Mouse (Mus musculus) brain, embryonic 14.5 days (tissue): ENCODE results near the gene Rnf41. TPM values are rescaled to one million over a fixed set of nuclear protein-coding genes. Genes with fewer than 3 reads are reported as not detected.

Experiments used
- DNase-seq: peaks from one replicate; pipeline ENCODE4 v3.0.0-alpha.2; 2011; ENCODE audit warnings: low read depth
- CTCF ChIP-seq: fragments of 200-500 bp; IDR thresholded peaks from 2 replicates; pipeline ENCODE4 v1.5.1; 2012; ENCODE audit warnings: inconsistent platforms, mild to moderate bottlenecking, moderate library complexity, borderline replicate concordance; ENCODE audit not compliant: insufficient read depth, insufficient read length; ENCODE audit errors: extremely low read depth
- POLR2A ChIP-seq: fragments of 200-500 bp; IDR thresholded peaks from 2 replicates; pipeline ENCODE4 v1.6.1; 2012; ENCODE audit warnings: mild to moderate bottlenecking, inconsistent platforms, borderline replicate concordance; ENCODE audit not compliant: poor library complexity, insufficient read depth, insufficient read length, severe bottlenecking; ENCODE audit errors: extremely low read depth
- polyA plus RNA-seq: library from polyadenylated mRNA; depleted of rRNA; stranded (reverse); fragments of >200 nt; gene quantifications from 2 replicates; pipeline ENCODE4 v1.2.3, GENCODE M21; 2012

Gene Rnf41
- polyA plus RNA-seq, 1 experiment, result 76.9 TPM

GRCm38 (mm10) chr10:128376099-128376454 lies 35.4 kb upstream of the Rnf41 start:
- TF ChIP-seq POLR2A (no peak), CTCF (no peak)
- no peak for DNase-seq

GRCm38 (mm10) chr10:128376455-128377211 lies 34.8 kb upstream of the Rnf41 start, which contains the start of gene Ankrd52:
Ankrd52 (plus strand) TSS chr10:128377115.
- peak; percentile 87 for DNase-seq
- peak; percentile 80 for TF ChIP-seq POLR2A
- TF ChIP-seq CTCF, result peak; percentile 60

- DNase-seq, result peak; percentile 83
- TF ChIP-seq CTCF (peak; percentile 26; the same call in 1 of the 2 replicates), POLR2A (no peak; the same call in 1 of the 2 replicates)
Observed at GRCm38 (mm10) chr10:128377222-128377939, 34.1 kb upstream of the Rnf41 start.

GRCm38 (mm10) chr10:128377940-128378448 lies 33.5 kb upstream of the Rnf41 start:
- no peak for TF ChIP-seq CTCF
- no peak for TF ChIP-seq POLR2A
- no peak for DNase-seq

- TF ChIP-seq CTCF (no peak), POLR2A (no peak)
- DNase-seq, result no peak
Observed at GRCm38 (mm10) chr10:128378462-128378861, 33.0 kb upstream of the Rnf41 start.

- TF ChIP-seq POLR2A (no peak), CTCF (no peak)
- DNase-seq, result no peak
Observed at GRCm38 (mm10) chr10:128379260-128379659, 32.2 kb upstream of the Rnf41 start.

- no peak for DNase-seq
- TF ChIP-seq POLR2A (no peak), CTCF (no peak)
Observed at GRCm38 (mm10) chr10:128380565-128380964, 30.9 kb upstream of the Rnf41 start.

- no peak for TF ChIP-seq POLR2A
- no peak for TF ChIP-seq CTCF
- DNase-seq, result no peak
Observed at GRCm38 (mm10) chr10:128382482-128382881, 29.0 kb upstream of the Rnf41 start.

GRCm38 (mm10) chr10:128385902-128386301 lies 25.6 kb upstream of the Rnf41 start:
- TF ChIP-seq POLR2A (no peak), CTCF (no peak)
- DNase-seq, result no peak

GRCm38 (mm10) chr10:128388941-128389340 lies 22.5 kb upstream of the Rnf41 start:
- DNase-seq, result no peak
- no peak for TF ChIP-seq CTCF
- no peak for TF ChIP-seq POLR2A

- DNase-seq, result no peak
Observed at GRCm38 (mm10) chr10:128389570-128389969, 21.9 kb upstream of the Rnf41 start.

More at GRCm38 (mm10) chr10:128389570-128389969, 21.9 kb upstream of the Rnf41 start:
- no peak for TF ChIP-seq CTCF
- TF ChIP-seq POLR2A, result no peak
